11 mouse cellular contexts compared by ENCODE assay signal in genomic region chr8:42144685-42145084, GRCm38 (mm10).
"Had no signal": no experiment of that assay in that cellular context is flagged by ENCODE, and none has a peak within 500 bp of the region (broad histone marks: within the 10 kb centered on the region; RNA-seq: fewer than 3 reads in every experiment).

No protein-coding gene starts in this region.

- ATAC-seq: intestine, embryonic 16.5 days; lung, postnatal 0 days; midbrain, embryonic 13.5 days had no signal

- DNase-seq: liver; lung, adult 2 months; lung, postnatal 36 days; right cerebral cortex, postnatal 14 days; thymus, adult 2 months; thymus, postnatal 4 days had no signal

- H3K4me3 ChIP-seq: liver, embryonic 15.5 days; midbrain, embryonic 13.5 days; stomach, embryonic 15.5 days had no signal

- H3K9ac ChIP-seq: liver, embryonic 15.5 days; midbrain, embryonic 13.5 days; stomach, embryonic 15.5 days had no signal

- H3K27ac ChIP-seq: liver, embryonic 15.5 days; midbrain, embryonic 13.5 days; stomach, embryonic 15.5 days had no signal

- H3K27me3 ChIP-seq: liver, embryonic 15.5 days; midbrain, embryonic 13.5 days; stomach, embryonic 15.5 days had no signal

- H3K4me1 ChIP-seq: liver, embryonic 15.5 days; midbrain, embryonic 13.5 days; stomach, embryonic 15.5 days had no signal

- H3K36me3 ChIP-seq: liver, embryonic 15.5 days; midbrain, embryonic 13.5 days; stomach, embryonic 15.5 days had no signal

- H3K9me3 ChIP-seq: liver, embryonic 15.5 days; midbrain, embryonic 13.5 days; stomach, embryonic 15.5 days had no signal

- H3K4me2 ChIP-seq: liver, embryonic 15.5 days; midbrain, embryonic 13.5 days; stomach, embryonic 15.5 days had no signal
